Mouse (Mus musculus) testis, adult 10 weeks (tissue): ENCODE data around the gene Clca3b. TPM values are rescaled to one million over a fixed set of nuclear protein-coding genes. Genes with fewer than 3 reads are reported as not detected.

Source experiments
- polyA plus RNA-seq: library from polyadenylated mRNA; stranded (reverse); fragments of 350-450 nt; fragmentation: Illumina TruSeq; extraction: RNeasy Lipid Tissue Mini Kit (QIAGEN cat#74804); gene quantifications from one replicate; pipeline ENCODE4 v1.2.3, GENCODE M21; 2014; ENCODE audit warnings: low read depth, low replicate concordance

The Clca3b gene
- polyA plus RNA-seq = not detected

DNA sequence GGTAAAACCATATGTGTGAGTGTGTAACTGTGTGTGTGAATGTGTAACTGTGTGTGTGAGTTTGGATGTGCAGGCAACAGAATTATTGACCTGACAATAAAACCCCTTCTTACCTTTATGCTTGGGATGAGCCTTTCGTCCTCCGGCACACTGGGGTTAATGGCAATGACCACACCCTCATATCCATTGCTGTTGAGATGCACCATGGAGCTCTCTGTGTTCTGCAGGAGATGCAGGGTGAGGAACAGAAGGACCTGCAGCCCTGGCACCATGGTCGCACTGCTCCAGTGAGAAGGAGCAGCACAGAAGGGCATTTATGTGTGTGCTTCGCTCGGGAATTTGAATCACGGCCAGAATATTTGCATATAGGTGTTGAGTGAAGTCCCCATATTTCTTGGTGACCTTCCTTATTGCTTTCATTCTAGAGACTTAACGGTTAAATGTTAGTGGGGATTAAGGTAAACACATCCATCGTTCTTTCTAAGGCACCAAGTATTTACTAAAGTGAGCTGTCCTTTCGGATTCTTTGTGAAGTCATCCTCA lies at the start of gene Clca3b:
TSS of gene Clca3b (minus strand) at position 344 of the 543 bp plus-strand sequence.

DNA sequence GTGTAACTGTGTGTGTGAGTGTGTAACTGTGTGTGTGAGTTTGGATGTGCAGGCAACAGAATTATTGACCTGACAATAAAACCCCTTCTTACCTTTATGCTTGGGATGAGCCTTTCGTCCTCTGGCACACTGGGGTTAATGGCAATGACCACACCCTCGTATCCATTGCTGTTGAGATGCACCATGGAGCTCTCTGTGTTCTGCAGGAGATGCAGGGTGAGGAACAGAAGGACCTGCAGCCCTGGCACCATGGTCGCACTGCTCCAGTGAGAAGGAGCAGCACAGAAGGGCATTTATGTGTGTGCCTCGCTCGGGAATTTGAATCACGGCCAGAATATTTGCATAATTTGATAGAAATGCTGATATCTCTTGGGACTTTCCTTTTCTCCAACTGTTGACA lies 29.9 kb downstream of the Clca3b start, which contains the start of gene Clca3a2:
TSS of gene Clca3a2 (minus strand) at position 276 of the 400 bp plus-strand sequence.

Other genes with a start within 250 kb of the Clca3b start
- 1,984 TPM for gene Sh3glb1, start 129.0 kb downstream of the Clca3b start, polyA plus RNA-seq
- gene Clca3a1, start 88.4 kb downstream of the Clca3b start, polyA plus RNA-seq = 5.0 TPM
- 0.35 TPM for gene Clca3a2, start 29.9 kb downstream of the Clca3b start, polyA plus RNA-seq
- gene Clca4b, start 83.2 kb upstream of the Clca3b start, polyA plus RNA-seq = 0.32 TPM
- 0.14 TPM for gene Clca4a, start 125.7 kb upstream of the Clca3b start, polyA plus RNA-seq
- gene Clca1, start 183.4 kb upstream of the Clca3b start, polyA plus RNA-seq = 0.24 TPM